In genomic region chr5:17806774-17807377, GRCm38 (mm10) we compare ENCODE assay signal across 26 mouse cellular contexts.
"Had no signal": no experiment of that assay in that cellular context is flagged by ENCODE, and none has a peak within 500 bp of the region (broad histone marks: within the 10 kb centered on the region; RNA-seq: fewer than 3 reads in every experiment).

No protein-coding gene starts in this region.

- ATAC-seq: hindbrain, postnatal 0 days; intestine, embryonic 16.5 days; liver, embryonic 12.5 days had no signal

- DNase-seq: gastrocnemius, adult 2 months; gastrocnemius, postnatal 10 days; gastrocnemius, postnatal 25 days; heart, adult 18-20 months; heart, postnatal 10 days; heart, postnatal 4 days; kidney, adult 11 months; kidney, adult 2 months; kidney, adult 9 months; kidney, postnatal 10 days; kidney, postnatal 25 days; kidney, postnatal 4 days; left cerebral cortex, postnatal 4 days had no signal

- H3K27ac ChIP-seq: gastrocnemius, adult 2 months; hindbrain, embryonic 10.5 days; hindbrain, embryonic 13.5 days; hindbrain, embryonic 15.5 days; hindbrain, postnatal 0 days; kidney, embryonic 15.5 days; layer of hippocampus, adult 2 months; left cerebral cortex, adult 2 months; limb, embryonic 13.5 days; limb, embryonic 15.5 days; liver, embryonic 12.5 days; liver, embryonic 14.5 days had no signal

- H3K4me3 ChIP-seq: gastrocnemius, adult 2 months; heart, embryonic 12.5 days; hindbrain, embryonic 10.5 days; hindbrain, embryonic 13.5 days; hindbrain, embryonic 15.5 days; kidney, embryonic 15.5 days; layer of hippocampus, adult 2 months; left cerebral cortex, adult 2 months; limb, embryonic 13.5 days; limb, embryonic 15.5 days; liver, embryonic 12.5 days had no signal

- H3K9ac ChIP-seq: heart, embryonic 12.5 days; hindbrain, embryonic 13.5 days; hindbrain, embryonic 15.5 days; kidney, embryonic 15.5 days; limb, embryonic 13.5 days; limb, embryonic 15.5 days; liver, embryonic 12.5 days; liver, embryonic 14.5 days had no signal

- H3K36me3 ChIP-seq: heart, embryonic 12.5 days; hindbrain, embryonic 10.5 days; hindbrain, embryonic 13.5 days; hindbrain, embryonic 15.5 days; kidney, embryonic 15.5 days; limb, embryonic 13.5 days; limb, embryonic 15.5 days; liver, embryonic 12.5 days had no signal

- H3K9me3 ChIP-seq: heart, embryonic 12.5 days; hindbrain, embryonic 10.5 days; hindbrain, embryonic 13.5 days; hindbrain, embryonic 15.5 days; kidney, embryonic 15.5 days; limb, embryonic 13.5 days; limb, embryonic 15.5 days; liver, embryonic 12.5 days had no signal

- H3K4me1 ChIP-seq: heart, embryonic 12.5 days; hindbrain, embryonic 10.5 days; hindbrain, embryonic 13.5 days; hindbrain, embryonic 15.5 days; kidney, embryonic 15.5 days; limb, embryonic 13.5 days; limb, embryonic 15.5 days; liver, embryonic 12.5 days had no signal

- H3K27me3 ChIP-seq: heart, embryonic 12.5 days; hindbrain, embryonic 13.5 days; hindbrain, embryonic 15.5 days; kidney, embryonic 15.5 days; limb, embryonic 13.5 days; limb, embryonic 15.5 days; liver, embryonic 12.5 days had no signal
